Mouse (Mus musculus) stomach, postnatal 0 days (tissue): Measurements from ENCODE around the gene Sf3a2.

Experiments used
- CTCF ChIP-seq: IDR thresholded peaks from 2 replicates; pipeline ENCODE4 v1.5.1; 2016; ENCODE audit warnings: antibody characterized with exemption, low read depth, mild to moderate bottlenecking, moderate library complexity
- EP300 ChIP-seq: optimal IDR thresholded peaks from 2 replicates; pipeline ENCODE3; 2016; ENCODE audit warnings: antibody characterized with exemption

DNA sequence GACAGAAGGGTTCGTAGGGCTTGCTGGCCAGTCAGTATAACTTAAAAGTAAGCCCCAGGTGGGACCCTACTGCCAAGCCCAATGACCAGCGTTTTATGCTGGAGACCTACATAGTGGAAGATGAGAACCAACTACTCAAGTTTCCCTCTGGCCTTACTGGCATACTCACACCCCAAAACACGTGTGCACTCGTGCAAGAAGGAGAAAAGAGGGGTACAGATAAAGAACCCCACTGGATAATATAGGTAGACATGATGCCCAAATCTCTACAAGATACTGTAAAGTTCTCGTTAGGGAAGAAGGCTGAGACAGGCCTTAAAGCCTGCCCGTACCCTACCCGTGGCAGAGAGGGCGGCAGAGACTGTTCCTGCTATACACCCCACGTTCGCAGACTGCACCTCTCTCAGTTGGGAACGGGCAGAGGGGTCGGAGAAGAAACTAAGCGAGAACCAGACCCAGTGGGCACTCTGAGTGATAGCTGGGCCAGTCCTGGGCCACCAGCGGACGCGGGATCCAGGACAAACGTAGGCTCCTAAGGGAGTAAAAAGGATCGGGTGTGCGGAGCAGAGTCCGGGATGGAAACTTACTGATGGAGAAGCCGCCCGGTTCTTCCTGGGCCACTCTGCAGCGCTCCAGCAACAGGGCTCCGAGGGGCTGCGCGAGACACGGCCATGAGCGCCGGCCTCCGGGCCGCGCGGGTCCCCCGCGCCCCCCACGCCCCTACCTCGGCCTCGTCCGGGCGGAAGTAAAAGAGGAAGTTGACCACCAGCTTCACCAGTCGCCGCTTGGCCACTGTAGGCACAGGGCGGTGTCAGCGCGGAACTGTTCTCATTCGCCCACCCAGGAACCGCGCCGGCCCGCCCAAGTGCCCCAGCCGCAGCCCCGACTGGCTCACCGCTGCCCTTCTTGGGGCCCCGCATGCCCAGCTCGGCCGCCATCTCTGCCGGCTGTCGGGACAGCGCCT, 530 bp upstream of the Sf3a2 start:
- no peak; the same call in 1 of the 2 replicates for TF ChIP-seq CTCF
- no peak for TF ChIP-seq EP300
